Mouse (Mus musculus): ENCODE results near the gene Gp5. TPM values are rescaled to one million over a fixed set of nuclear protein-coding genes. Genes with fewer than 3 reads are reported as not detected.
"Not testable (repeated sequence)": the region's sequence is repeated elsewhere in the genome, so short reads cannot be mapped to it uniquely, and the experiment has no call there.

Gene Gp5
- polyA plus RNA-seq (2016; fragmentation: Nextera tagmentation; extraction: Ambion mirVana) = 0.74 and 0.91 TPM in 2 replicates

DNA sequence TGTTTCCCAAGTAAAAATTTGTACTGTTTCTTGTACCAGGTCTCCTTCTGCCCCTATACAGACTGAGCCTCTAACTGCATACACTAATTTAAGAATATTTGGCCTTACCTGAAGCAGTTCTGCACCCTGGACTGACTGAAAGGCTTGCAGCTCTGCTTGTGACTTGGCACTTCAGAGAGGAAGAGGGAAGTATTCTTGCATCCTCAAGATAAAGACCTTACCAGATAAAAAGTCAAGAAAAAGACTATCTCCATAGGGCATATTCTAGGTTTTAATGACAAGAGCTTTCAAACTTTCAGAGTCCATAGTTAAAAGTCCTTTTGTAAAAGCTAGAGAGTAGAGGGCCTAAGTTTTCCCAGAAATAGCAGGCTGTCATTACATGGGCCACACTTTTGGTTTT is at the start of gene Gp5:
Gene Gp5, minus strand, starts transcription at position 133 of the 400 bp plus-strand sequence.
- ATAC-seq (ENCODE audit: low FRiP score) = no peak
- Histone ChIP-seq H3K4me1 (peaks cover 20% of the 10 kb centered on the region), H3K9ac (no peak within 1 kb of the TSS; the same call in 1 of the 2 replicates), H3K9me3 (no peaks in the 10 kb centered on the region), H3K36me3 (replicated peaks) (peaks cover 6% of the 10 kb centered on the region), H3K27me3 (peaks cover 62% of the 10 kb centered on the region), H3K4me2 (peak within 1 kb of the TSS; percentile 99), H3K4me3 (replicated peaks) (peak within 1 kb of the TSS; percentile 63), H3K27ac (no peak within 1 kb of the TSS)

DNA sequence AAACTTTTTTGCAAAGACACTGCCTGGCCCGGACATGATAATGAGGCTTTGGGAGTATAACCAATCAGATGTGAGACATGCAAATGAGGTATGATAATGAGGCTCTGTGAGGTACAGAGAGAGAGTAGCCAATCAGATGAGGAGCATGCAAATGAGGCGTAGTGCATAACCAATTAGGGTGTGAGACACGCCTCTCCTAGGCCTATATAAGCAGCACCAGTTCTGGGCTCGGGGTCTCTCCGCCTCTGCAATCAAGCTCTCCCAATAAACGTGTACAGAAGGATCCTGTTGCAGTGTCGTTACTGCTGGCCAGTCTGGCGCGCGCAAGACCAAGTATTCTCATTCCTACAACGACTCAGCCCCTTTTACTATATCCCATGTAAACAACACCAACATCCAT is 42.9 kb upstream of the Gp5 start:
- 97% methylated on average over 11 of the region's 11 CpGs for WGBS
- not testable (repeated sequence) for H3K4me2 ChIP-seq; H3K27ac ChIP-seq; H3K4me3 ChIP-seq (replicated peaks); ATAC-seq (ENCODE audit: low FRiP score); H3K9me3 ChIP-seq; H3K27me3 ChIP-seq; H3K4me1 ChIP-seq; H3K9ac ChIP-seq
- peaks cover 33% of the 10 kb centered on the region for H3K36me3 ChIP-seq (replicated peaks)

DNA sequence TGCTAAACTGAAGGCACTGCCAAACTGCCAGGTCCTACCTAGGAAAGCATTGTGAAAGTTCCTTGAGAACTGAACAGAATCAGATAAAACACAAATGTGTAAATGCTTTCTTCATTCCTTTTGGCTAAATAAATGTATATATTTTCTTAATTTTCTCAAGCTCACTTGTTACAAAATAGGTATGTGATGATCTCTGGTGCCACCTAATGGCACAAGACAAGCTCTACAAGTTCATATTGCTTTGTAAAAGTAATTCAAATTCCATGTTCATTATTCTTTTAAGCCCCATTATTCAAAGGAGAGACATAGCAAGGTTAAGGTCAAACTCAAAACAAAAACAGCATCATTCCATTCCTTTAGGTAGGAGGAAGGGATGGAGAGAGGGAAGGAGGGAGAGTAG is 3.7 kb upstream of the Gp5 start:
- no peak for ATAC-seq (ENCODE audit: low FRiP score)

DNA sequence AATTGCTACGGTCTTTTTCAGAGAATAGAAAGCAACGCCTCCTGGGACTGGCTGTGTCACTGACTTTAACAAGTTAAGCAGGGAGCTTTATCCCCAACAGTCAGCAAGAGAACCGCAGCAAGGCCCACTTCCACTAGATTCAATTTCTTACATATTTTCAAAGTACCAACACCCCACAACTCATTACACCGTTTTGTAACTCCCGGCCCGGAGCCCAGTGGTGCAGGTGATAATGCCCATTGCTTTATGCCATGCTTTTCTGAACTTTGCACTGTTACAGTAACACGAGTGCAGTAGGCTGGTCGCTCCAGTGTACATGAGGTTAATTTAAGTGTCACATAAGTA is 436 bp downstream of the Gp5 start:
- no peak overlapping the region for H3K9ac ChIP-seq
- 52% methylated on average over 8 of the region's 8 CpGs for WGBS
- peaks cover 20% of the 10 kb centered on the region for H3K4me1 ChIP-seq
- no peak overlapping the region for H3K4me2 ChIP-seq
- H3K27ac ChIP-seq = no peak overlapping the region
- no peaks in the 10 kb centered on the region for H3K9me3 ChIP-seq
- no peak for ATAC-seq (ENCODE audit: low FRiP score)
- peaks cover 64% of the 10 kb centered on the region for H3K27me3 ChIP-seq
- peaks cover 3% of the 10 kb centered on the region; the same call in 1 of the 2 replicates for H3K36me3 ChIP-seq (replicated peaks)
- no peak overlapping the region for H3K4me3 ChIP-seq (replicated peaks)

More for the DNA sequence above, 3.7 kb upstream of the Gp5 start:
- no peak overlapping the region for H3K27ac ChIP-seq
- no peak overlapping the region for H3K4me2 ChIP-seq
- H3K9me3 ChIP-seq = no peaks in the 10 kb centered on the region
- peaks cover 7% of the 10 kb centered on the region for H3K36me3 ChIP-seq (replicated peaks)
- H3K4me1 ChIP-seq = peaks cover 6% of the 10 kb centered on the region
- H3K27me3 ChIP-seq = peaks cover 28% of the 10 kb centered on the region
- no peak overlapping the region for H3K4me3 ChIP-seq (replicated peaks)
- no peak overlapping the region for H3K9ac ChIP-seq

DNA sequence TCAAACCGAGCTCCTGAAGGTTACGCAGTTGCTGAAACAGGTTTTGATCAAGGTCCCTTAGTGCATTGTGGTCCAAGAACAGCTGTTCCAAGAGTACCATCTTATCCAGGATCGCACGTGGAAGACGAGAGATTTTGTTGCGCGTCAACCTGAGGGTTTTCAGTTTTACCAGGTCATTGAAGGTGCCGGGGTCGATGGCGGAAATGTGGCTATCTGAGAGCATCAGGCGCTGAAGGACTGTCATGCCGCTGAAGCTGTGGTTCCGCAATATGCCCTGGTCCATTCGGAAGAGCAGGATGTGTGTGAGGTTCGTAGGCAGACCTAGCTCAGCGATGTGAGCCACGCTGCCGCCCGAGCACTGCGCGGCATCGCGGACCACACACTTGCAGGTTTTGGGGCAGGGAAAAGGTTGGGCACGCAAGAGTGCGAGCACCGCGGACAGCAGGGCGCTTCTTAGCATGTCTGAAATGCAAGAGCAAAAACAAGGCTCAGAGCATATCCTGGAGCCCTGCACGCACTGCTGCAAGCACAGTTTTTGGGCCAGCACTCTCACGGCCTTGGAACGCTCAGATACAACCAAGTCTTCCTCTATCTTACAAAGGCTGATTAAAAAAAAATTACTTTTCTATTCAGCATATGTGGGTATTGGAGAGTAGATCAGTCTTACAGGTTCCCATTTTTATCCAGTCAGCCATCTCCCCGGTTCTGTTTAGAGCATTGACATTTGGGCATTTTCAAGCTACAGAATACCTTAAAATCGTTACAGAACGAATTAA is 996 bp downstream of the Gp5 start:
- peak overlapping the region; percentile 99 for H3K4me2 ChIP-seq
- H3K27ac ChIP-seq = no peak overlapping the region
- no peaks in the 10 kb centered on the region for H3K36me3 ChIP-seq (replicated peaks)
- ATAC-seq (ENCODE audit: low FRiP score) = peak; percentile 21; the same call in 1 of the 2 replicates
- H3K9me3 ChIP-seq = no peaks in the 10 kb centered on the region
- H3K9ac ChIP-seq = peak overlapping the region; percentile 57; the same call in 1 of the 2 replicates
- peak overlapping the region; percentile 63 for H3K4me3 ChIP-seq (replicated peaks)
- H3K4me1 ChIP-seq = peaks cover 20% of the 10 kb centered on the region
- H3K27me3 ChIP-seq = peaks cover 68% of the 10 kb centered on the region
- WGBS = 4% methylated on average over 34 of the region's 34 CpGs

DNA sequence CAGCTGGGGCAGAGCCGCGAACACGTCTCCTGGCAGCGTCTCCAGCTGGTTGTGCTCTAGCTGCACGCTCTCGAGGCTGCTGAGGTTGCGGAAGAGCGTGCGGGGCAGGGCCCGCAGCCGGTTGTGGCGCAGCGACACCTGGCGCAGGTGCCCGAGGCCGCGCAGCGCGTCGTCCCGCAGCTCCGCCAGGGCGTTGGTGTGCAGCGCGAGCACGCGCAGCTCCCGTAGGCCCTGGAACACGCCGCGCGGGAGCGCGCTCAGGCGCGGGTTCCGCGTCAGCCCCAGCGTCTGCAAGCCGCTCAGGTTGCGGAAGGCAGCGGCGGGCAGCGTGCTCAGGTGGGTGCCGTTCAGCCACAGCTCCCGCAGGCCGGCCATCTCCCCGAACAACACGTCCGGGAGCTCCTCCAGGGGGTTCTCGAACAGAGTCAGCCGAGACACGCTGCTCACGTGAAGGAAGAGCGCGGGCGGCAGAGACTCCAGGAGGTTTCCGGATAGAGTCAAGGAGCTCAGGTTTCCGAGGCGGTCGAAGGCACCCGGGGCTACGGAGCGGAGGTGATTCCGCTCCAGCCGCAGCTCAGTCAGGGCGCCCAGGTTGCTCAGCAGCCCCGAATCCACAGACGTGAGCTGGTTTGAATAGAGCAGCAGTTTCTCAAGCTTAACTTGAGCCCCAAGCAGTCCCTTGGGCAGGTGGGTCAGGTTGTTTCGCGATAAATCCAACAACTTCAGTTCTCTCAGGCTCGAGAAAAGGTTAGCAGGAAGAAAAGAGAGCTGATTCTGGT is 1.8 kb downstream of the Gp5 start:
- ATAC-seq (ENCODE audit: low FRiP score) = peak; percentile 45

DNA sequence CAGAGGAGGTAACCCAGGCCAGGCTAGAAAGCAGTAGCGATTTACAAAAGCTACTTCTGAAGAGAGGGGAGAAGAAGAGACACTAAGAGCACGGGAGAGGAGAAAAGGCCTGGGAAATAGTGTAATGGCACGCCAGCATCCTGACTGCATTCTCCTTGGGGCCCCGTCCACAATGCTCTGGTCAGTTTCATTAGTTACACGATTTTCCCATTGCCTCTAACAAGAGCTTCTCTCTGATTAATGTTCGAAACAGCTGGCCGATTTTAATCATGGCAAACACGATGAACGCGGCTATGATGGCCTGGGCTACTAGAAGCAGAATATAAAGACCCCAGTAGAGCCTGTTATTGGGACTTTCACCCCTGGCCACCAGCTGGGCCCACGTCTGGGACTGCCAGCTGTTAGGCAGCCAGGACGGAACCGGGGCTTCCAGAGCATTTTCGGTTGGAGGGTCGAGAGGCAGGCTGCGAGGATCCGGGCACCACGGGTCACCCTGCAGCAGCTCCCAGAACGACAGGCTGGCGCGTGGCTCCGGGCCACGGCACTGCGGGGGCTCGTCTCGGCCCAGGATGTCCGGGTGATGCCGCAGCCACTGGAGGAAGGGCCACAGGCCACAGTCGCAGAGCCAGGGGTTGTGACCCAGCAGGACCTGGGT is 2.5 kb downstream of the Gp5 start:
- Histone ChIP-seq H3K36me3 (replicated peaks) (no peaks in the 10 kb centered on the region), H3K9me3 (no peaks in the 10 kb centered on the region), H3K4me1 (peaks cover 20% of the 10 kb centered on the region), H3K4me3 (replicated peaks) (peak overlapping the region; percentile 63), H3K27ac (no peak overlapping the region), H3K27me3 (peaks cover 82% of the 10 kb centered on the region), H3K4me2 (peak overlapping the region; percentile 99), H3K9ac (peak overlapping the region; percentile 57)
- WGBS = 13% methylated on average over 29 of the region's 29 CpGs
- 0 out of 2 replicates have a peak, but pooled peaks have one; percentile 10 for ATAC-seq (ENCODE audit: low FRiP score)

More for the DNA sequence above, 1.8 kb downstream of the Gp5 start:
- WGBS = under 1% methylated on average over 72 of the region's 72 CpGs
- Histone ChIP-seq H3K27ac (no peak overlapping the region), H3K36me3 (replicated peaks) (no peaks in the 10 kb centered on the region), H3K4me1 (peaks cover 20% of the 10 kb centered on the region), H3K9me3 (no peaks in the 10 kb centered on the region), H3K4me2 (peak overlapping the region; percentile 99), H3K9ac (peak overlapping the region; percentile 57), H3K27me3 (peaks cover 75% of the 10 kb centered on the region), H3K4me3 (replicated peaks) (peak overlapping the region; percentile 63)

DNA sequence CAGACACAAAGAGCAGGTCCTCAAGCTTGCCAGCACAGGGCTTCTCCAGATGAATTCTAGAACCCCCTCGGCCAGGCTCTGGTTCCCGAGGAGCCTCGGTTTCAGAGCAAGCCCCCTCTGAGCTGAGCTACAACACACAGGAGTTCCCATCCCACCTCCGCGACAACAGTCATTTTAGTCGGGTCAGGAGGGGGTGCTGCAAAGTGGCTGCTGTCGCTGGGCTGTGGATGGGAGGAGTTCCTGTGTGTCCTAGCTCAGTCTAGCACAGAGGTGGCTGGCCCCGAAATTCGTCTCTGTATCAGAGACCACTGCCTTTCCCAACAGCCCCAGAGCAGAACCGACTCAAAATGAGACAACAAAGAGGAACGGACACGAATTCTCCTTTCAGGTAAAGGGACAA is 3.3 kb downstream of the Gp5 start:
- 57% methylated on average over 12 of the region's 12 CpGs for WGBS

DNA sequence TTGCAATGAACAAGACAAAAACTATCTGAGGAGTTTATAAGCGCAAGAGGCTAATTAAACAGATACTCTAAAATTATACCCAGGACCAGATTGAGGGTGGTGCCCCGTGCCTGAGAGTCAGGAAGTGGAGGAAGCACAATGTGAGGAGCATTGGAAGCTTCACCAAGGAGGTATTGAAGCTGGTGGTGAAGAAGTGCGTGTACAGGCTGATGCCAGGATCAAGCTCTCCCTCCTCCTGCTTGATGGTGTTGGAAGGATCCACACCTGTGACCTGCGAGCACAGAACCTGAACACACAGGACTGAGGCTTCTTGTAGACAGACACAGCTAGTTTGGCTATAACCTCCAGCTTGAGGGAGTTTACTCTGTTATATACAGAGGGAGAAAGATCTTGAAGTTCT is 4.5 kb downstream of the Gp5 start:
- Histone ChIP-seq H3K9ac (no peak overlapping the region), H3K4me3 (replicated peaks) (no peak overlapping the region), H3K27me3 (peaks cover 86% of the 10 kb centered on the region), H3K4me2 (no peak overlapping the region), H3K4me1 (peaks cover 20% of the 10 kb centered on the region), H3K27ac (no peak overlapping the region), H3K9me3 (no peaks in the 10 kb centered on the region), H3K36me3 (replicated peaks) (no peaks in the 10 kb centered on the region)
- WGBS = 87% methylated on average over 4 of the region's 4 CpGs
- no peak for ATAC-seq (ENCODE audit: low FRiP score)

More for the DNA sequence above, 3.3 kb downstream of the Gp5 start:
- Histone ChIP-seq H3K4me1 (peaks cover 20% of the 10 kb centered on the region), H3K36me3 (replicated peaks) (no peaks in the 10 kb centered on the region), H3K4me2 (no peak overlapping the region), H3K27me3 (peaks cover 90% of the 10 kb centered on the region), H3K27ac (no peak overlapping the region), H3K9me3 (no peaks in the 10 kb centered on the region), H3K9ac (no peak overlapping the region), H3K4me3 (replicated peaks) (no peak overlapping the region)
- ATAC-seq (ENCODE audit: low FRiP score) = no peak

GRCm38 (mm10) chr16:30304236-30304635 is 6.3 kb downstream of the Gp5 start:
- Histone ChIP-seq H3K27ac (no peak overlapping the region), H3K4me1 (peaks cover 14% of the 10 kb centered on the region), H3K36me3 (replicated peaks) (no peaks in the 10 kb centered on the region), H3K27me3 (peaks cover 67% of the 10 kb centered on the region), H3K9ac (no peak overlapping the region), H3K4me3 (replicated peaks) (no peak overlapping the region), H3K4me2 (no peak overlapping the region), H3K9me3 (no peaks in the 10 kb centered on the region)
- no peak for ATAC-seq (ENCODE audit: low FRiP score)
- WGBS = 85% methylated on average over 5 of the region's 5 CpGs

DNA sequence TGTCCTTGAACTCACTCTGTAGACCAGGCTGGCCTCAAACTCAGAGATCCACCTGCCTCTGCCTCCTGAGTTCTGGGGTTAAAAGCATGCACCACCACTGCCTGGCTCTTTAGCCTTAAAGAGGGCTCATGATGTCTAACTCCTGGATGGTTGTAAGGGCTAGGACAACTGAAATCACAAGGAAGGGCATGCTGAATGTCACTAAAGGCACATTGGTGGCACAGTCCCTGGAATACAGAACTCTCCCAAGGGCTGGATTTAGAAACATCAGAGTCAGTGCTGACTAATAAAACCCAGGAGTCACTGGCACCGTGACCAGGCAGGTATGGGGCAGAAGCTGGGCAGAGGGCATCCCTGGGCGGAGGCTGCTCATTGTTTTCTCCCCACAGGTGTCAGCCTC is 7.2 kb downstream of the Gp5 start:
- H3K27ac ChIP-seq = no peak overlapping the region
- H3K4me2 ChIP-seq = no peak overlapping the region
- H3K36me3 ChIP-seq (replicated peaks) = no peaks in the 10 kb centered on the region
- 73% methylated on average over 2 of the region's 2 CpGs for WGBS
- no peak overlapping the region for H3K4me3 ChIP-seq (replicated peaks)
- H3K9me3 ChIP-seq = no peaks in the 10 kb centered on the region
- peaks cover 5% of the 10 kb centered on the region for H3K4me1 ChIP-seq
- no peak for ATAC-seq (ENCODE audit: low FRiP score)
- peaks cover 59% of the 10 kb centered on the region for H3K27me3 ChIP-seq
- H3K9ac ChIP-seq = no peak overlapping the region

GRCm38 (mm10) chr16:30302686-30303085 is 7.9 kb downstream of the Gp5 start:
- Histone ChIP-seq H3K9me3 (no peaks in the 10 kb centered on the region), H3K4me3 (replicated peaks) (no peak overlapping the region), H3K36me3 (replicated peaks) (no peaks in the 10 kb centered on the region), H3K4me2 (no peak overlapping the region), H3K9ac (no peak overlapping the region), H3K27ac (no peak overlapping the region), H3K27me3 (peaks cover 52% of the 10 kb centered on the region), H3K4me1 (no peaks in the 10 kb centered on the region)
- ATAC-seq (ENCODE audit: low FRiP score) = no peak
- 94% methylated on average over 6 of the region's 6 CpGs for WGBS

Measured in forebrain, embryonic 12.5 days (tissue).